Mouse (Mus musculus): Measurements from ENCODE around the gene Rpl29.

Gene Rpl29

DNA sequence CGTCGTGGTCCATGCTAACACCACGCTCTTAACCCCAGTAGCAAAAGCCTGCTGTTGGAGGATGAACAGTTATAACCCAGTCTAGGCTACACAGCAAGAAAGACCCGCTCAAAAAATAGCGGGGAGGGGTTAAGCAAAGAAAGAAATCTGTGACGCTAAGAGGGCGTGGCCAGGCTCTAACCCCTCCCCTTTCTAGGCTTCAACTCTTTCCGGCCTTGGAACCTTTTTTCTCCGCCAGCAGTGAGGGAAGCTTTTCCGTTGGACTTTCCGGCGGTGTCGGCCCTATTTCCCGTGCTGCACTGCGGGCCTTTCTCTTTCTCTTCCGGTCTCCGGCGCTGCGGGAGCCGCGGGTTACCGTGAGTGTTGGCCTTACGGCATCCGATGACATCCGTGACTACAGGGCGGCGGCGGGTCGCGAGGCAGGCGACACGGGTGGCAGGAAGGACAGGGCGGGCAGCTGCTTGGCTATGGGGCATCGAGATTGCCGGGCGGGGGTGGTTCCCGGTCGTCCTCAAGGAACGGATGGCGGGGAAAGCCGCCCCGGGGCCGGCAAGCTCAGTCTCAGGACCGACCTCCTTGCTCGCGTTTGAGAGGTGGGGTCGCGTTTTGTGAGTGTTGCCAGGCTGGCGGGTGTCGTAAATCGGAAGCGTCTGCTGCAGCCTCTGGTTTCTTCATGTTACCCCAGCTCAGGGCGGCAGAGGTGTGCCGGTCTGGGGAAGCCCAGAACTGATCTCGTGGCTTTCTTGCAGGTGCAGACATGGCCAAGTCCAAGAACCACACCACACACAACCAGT, at the start of gene Rpl29:
Gene Rpl29 (plus strand): TSS at position 234 of the 794 bp plus-strand sequence.
- DNase-seq (ENCODE audit: low read depth): peak; percentile 99

DNA sequence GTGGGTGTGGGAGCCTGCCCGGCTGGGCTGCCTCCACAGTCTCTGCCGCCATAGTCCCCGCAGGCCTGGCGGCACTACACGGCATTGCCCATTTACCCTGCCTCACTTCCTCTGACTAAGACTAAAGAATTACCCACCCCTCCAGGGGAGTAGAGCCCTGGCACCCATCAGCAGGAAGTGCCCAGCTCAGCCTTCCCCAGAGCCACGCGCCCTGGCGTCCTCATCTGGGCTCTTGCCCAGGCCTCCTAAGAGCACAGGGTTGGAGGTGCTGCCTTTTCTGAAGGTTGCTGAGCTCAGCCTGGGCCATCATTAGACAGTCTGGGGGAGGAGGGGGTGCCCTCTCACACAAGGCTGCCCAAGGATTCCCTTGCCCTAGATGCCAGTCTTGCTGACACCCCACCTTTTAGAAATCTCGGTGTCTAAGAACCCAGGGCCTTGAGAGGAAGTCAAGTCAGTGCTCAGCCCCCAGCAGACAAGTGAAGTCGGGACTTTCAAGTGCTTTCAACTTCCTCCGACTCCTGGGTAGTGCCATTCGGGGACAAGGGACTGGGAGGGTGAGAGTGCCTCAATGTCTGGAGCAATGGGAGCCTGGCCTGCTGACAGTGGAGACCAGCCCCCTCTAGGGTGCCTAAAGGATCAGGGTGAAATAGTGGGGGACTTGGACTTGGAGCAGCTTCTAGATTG, 42.9 kb upstream of the Rpl29 start:
- peak; percentile 78 for DNase-seq (ENCODE audit: low read depth)

DNA sequence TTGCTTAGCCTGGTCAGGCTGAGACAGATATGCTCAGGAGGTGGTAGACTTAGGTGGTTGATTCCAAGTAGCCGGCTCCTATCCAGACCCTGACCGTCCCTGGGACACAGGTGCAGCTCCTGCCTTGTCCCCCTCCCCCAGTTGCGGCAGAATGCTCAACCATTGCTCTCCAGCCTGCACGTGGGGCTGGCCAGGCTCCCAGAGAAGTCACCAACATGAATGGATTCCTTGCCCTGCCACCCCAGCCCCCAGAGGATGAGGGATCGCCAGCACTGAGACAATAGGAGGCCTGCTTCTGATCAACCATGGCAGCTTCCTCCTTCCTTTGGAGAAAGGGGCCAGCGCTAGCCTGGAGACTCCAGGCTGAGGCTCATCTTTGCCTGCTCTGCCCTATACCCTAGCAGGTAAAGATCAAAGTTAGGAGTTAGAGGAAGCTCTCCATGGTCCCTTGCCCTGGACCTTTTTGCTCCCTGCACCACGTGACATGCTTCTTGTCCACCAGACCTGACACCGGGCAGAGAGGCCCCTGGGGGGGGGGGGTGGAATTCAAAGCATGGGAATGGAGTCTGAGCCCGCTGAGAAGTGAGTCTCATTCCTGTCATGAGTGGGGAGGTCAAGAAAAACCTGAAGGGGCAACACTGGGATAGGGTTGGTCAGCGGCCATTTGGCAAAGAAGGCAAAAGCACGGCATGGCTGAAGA, 36.3 kb upstream of the Rpl29 start:
- DNase-seq (ENCODE audit: low read depth): no peak

DNA sequence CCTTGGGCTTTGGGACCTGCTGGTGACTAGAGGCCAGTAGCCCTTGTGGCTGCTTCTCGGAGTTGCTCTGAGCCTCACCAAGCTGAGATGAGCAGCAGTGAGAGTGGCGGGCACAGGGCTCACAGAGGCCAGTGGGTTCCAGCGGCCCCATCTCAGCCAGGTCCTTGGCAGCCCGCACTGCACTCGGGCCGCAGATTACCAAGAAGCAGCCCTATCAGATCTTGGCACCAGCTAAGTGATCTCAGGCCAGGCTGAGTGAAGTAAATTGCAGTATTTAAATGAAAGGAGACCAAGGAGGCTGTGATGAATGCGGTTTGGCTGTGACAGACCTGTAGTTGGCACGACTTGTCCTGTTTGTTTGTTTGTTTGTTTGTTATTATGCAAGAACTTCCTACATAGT, 35.7 kb upstream of the Rpl29 start:
- no peak for DNase-seq (ENCODE audit: low read depth)

DNA sequence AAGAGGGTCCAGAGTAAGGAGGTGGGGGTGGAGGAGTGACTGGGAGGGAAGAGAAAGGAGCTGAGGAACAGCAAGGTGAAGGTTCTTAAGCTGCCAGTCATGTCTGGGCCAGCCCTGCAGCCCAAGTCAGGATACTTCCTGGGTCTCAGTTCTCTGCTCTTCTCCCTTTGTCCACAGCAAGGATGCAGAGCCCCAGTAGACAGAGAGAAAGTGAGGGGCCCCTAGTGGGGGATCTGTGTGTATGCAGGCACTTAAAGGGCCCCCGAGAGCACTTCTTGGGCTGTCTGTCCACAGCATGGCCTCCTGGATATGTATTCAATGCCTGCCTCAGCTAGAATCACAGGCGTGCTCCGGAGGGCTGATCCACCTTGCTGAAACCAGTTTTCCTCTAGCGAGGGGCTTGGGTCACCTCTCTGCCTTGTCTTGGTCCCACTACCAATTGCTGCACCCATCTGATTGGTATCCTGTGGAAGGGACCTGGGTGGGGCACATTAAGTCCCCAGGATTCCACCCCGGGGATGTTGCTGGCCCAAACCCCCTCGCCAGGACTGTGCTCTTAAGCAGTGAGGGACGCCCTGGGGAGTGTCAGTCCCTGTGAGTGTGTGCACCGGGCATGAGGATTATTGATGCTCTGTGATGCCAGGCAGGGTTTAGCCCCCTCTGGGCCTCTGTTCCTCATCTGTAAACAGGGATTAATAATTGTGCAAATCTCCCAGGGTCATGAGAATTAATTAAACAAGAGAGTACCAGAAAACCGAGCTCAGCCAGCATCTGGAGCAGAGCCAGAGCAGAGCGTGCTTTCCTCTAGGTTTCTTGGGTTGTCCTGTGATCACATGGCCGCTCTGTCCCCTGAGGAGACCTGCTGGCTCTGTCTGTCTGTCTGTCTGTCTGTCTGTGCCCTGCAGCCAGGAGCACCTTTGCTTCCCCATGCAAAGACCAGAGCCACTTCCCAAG, 34.3 kb upstream of the Rpl29 start:
- DNase-seq (ENCODE audit: low read depth): peak; percentile 63

DNA sequence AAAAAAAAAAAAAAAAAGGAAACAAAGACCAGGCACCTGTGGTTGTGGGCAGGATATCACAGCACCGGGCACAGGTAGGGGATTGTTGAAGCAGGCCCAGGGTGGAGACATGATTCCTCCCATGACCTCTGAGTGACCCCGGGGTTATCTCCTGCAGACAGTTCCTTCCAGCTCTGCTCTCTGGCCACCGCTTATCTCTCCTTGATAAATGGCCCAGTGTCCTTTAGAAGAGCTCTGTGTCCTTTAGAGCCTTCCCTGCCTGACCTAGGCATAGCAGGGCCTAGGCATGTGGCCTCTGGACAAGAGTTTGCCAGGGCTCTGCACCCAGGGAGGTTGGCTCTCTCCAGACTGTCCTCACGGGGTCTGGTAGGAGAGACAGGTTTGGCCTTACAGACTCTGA, 31.5 kb upstream of the Rpl29 start:
- no peak for DNase-seq (ENCODE audit: low read depth)

DNA sequence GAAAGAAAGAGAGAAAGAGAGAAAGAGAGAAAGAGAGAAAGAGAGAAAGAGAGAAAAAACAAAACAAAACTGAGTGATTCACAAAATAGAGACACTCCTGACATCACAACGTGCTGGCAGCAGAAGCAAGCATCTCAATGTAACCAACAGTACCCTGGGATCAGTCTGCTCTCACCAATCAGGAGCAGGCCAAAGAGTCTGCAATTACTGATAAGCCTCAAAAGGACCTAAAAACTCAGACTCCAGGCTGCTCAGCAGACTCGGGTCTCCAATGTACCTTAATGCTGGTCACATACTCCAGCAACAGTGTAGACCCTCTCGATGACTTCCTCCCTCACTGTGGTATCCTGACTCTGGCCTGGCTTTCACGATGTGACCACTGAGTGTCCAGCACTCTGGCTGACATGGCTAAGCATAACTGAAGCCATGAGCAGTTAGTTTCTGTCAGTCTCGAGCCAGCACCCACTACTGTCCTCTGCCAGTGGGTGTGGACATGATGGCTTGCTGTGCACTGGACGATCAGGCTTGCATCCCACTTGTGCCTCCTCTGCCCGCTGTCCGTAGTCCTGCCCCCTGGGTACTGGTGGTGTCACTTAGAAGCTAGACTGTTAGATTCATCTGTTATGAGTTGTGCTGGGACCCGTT, 30.5 kb upstream of the Rpl29 start:
- DNase-seq (ENCODE audit: low read depth): no peak

DNA sequence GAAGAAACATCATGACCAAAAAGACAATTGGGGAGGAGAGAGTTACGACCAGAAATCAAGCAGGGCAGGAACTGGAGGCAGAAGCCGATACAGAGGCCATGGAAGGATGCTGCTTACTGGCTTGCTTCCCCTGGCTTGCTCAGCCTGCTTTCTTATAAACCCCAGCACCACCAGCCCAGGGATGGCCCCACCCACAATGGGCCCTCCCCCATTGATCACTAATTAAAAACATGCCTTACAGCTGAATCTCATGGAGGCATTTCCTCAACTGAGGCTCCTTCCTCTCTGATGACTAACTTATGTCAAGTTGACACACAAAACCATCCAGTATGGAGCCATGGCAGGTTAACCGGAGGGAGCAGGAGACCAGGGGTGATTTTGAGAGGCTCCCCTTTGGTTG, 29.4 kb upstream of the Rpl29 start:
- DNase-seq (ENCODE audit: low read depth): no peak

DNA sequence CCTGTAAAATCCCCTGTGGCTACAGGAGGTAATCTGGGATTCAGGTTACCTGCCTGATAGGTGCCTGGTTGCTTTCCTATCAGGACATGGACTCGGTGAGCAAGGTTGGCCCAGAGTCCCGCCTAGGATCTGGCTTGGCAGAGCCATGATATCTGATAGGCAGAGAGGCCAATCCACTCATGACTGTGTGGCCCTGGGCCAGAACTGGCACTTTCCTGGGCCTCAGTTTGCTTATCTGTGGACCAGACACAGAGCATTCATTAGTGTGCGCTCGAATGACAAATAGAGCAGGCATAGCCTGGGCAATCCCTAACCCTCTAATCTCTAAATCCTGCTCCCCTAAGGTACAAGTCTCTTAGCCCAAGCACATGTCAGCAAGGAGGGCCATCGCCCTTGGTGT, 27.1 kb upstream of the Rpl29 start:
- DNase-seq (ENCODE audit: low read depth): no peak

DNA sequence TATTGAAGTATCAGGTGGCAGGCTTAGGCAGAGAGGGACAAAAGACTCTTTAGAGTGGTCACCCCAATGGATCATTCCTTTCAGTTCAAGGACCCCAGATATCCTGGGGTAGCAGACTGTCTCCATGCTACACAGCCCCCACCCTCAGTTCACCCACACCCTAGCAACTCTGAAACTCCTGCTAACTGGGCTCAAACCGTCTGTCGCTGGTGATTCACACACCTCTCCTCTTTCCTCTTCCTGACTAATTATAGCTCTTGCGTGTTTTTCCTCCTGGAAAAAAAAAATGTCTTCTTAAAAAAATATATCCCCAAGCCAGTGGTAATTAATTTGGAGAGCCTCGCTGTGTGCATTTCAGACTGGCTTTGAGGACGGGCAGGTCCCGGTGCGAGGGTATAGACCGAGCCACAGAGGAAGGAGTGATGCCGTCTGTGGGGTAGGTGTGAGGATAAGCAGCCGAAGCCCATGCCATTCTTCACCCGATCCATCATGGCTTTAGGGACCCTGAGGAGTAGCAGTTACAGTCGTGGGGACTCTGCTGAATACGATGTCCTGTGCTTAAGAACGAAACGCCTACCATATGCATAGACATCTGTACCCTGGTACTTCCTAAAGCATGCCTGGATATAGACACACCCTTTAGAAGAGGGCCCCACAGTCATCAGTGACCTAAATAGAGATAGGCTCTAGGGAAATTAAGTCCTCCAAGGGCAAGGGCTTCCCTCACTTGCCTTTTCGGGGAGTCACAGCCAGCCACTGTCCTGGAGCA, 26.5 kb upstream of the Rpl29 start:
- no peak for DNase-seq (ENCODE audit: low read depth)

DNA sequence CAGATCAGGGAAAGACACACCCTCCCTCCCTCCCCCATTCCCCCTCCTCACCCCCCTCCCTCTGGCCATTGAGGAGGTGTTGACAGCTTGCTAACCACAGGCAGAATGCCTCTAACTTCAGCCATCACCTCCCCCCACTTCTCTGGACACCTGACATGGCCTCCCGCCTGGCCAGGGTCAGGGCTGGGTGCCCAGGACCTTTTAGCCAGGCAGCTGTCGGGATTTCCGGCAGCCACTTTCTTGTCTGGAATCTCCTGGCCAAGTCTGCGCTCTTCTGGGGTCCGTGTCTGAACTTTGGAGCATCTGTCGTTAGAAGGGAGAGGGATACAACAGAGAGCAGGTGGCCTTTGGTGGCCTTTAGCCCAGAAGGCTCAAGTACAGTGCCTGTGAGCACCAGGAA, 24.0 kb upstream of the Rpl29 start:
- no peak for DNase-seq (ENCODE audit: low read depth)

DNA sequence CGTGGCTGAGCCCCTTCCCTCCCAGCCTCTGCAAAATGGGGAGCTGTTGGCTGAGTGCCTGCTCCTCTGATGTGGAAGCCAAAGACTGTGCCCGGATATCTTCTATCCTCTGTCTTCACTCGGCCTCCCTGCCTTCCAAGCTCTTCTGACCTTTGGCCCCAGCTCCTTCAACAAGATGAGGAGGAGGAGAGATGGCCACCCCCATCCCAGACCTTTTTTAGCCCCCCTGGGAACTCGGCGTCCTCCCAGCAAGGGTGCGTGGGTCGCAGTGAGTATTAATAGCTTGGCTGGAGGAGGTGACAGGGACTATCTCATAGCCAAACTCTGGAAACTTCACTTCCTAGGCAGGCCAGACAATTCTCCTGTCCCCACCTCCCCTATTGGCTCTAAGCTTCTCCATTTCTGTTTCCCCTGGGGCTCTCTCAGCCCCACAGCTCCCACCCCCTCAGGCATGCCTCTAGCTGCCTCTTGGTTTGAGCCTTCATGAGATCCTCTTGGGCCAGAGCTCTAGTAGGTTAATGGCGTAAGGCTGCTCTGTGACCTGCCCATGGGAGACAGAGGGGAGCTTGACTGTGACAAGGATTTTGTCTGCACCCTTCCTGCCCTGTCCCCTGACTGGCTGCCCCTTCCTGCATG, 22.7 kb upstream of the Rpl29 start:
- no peak for DNase-seq (ENCODE audit: low read depth)

DNA sequence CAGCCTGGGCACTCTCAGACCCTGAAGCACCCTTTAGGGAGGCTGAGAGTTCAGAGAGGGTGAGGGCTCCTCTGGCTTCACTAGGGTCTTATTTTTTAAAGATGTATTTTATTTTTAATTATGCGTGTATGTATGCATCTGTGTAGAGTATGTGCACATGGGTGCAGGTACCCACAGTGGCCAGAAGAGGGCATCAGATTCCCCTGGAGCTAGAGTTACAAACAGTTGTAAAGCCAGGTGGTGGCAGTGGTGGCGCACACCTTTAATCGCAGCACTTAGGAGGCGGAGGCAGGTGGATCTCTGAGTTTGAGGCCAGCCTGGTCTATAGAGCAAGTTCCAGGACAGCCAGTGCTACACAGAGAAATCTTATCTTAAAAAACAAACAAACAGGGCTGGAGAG, 20.2 kb upstream of the Rpl29 start:
- DNase-seq (ENCODE audit: low read depth): peak; percentile 32

DNA sequence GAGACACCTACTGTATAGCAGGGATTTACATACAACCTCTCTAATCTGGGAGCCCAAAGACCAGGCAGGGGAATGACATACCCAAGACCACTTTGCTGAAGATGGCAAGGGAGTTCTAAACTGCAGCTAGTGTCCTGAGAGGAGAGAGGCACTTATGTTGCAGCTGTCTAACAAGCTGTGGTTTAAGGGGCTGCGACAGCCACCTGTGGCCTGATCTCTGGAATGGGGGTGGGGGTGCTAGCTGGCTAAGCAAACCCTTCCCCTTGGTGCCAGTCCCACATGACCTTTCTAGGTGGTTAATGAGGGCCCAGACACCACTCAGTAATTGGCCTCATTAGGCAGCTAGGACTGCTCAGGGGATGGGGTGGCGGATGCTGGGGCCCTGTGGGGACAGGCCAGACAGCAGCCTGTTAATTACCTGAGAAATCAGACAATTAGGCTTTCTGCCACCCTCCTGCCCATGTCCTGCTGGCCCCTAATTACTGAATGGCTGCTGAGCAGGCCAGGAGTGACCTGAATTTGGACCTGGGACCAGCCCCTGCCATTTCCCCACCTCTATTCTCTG, 19.1 kb upstream of the Rpl29 start:
- no peak for DNase-seq (ENCODE audit: low read depth)

DNA sequence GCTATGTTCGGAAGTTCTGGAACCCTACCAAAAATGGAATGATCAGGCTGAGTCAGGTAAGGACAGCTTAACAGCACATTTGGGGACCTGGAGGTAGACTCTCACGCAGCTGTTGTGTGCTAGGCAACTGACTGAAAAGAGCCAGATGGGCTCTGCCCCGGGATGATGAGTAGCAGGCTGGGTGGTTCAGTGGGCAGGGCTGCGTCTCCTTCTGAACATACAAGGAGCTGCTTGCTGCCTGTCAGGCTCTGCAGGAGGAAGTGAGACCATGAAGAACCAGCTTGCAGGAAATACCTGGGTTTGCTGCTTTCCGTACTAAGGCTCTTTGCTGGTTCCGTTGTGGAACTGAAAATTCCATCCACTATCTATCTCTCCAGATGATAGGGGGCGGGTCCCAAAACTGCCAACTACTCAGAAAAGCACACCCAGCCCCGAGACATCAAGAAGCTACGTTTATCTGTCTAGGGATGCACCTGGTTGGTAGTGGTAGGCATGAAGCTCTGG, 18.1 kb upstream of the Rpl29 start:
- DNase-seq (ENCODE audit: low read depth): peak; percentile 43

DNA sequence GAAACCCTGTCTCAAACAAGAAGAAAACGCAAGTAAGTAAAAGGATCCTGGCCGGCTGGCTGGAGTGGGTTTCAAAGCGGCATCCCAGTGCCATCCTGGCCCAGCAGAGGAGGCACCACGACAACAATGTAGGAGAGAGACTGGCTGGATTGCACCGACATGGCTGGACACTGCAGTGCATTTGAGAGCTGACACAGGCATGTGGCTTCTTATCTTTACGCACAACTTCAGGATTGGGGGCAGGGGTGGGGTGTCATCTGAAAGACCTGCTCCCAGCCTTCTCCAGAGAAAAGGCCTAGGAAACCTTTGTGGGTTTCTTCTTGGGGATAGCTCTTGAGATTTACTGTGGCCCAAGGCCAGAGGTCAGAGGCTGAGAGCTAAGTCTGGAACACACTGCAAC, 17.5 kb upstream of the Rpl29 start:
- no peak for DNase-seq (ENCODE audit: low read depth)

DNA sequence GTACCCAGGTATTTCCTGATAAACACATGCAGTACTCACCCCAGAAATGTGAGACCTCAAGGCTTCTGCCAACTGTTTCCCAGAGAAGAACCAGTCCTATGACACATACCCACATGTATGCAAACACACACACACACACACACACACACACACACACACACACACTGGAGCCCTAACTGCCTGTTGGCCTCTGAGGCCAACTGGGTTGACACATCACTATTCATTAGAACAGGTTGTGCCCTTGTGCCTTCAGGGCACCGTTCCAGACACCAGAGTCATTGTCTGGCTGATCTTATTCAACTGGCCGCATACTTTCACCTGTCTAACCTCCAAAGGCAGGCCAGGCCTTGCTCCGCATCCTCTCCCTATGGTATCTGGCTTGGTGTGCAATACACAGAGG, 17.0 kb upstream of the Rpl29 start:
- no peak for DNase-seq (ENCODE audit: low read depth)

DNA sequence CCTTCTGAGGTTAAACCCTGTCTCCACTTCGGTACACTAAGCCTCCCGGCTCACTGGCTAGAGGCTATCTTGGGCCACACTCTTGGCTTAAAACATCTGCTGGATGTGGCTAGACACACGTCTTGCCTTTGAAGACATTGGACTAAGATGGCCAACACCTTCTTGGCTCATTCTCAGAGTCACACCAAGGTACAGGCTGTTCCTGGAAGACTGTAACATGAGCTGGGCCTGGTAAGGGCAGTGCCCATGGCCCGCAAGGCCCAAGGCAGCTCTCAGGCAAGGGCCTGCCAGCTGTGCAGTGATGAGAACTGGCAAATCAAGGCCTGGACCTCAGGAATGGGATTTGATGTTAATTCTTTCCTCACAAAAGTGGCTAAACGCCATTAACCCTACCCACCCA, 15.6 kb upstream of the Rpl29 start:
- DNase-seq (ENCODE audit: low read depth): no peak

DNA sequence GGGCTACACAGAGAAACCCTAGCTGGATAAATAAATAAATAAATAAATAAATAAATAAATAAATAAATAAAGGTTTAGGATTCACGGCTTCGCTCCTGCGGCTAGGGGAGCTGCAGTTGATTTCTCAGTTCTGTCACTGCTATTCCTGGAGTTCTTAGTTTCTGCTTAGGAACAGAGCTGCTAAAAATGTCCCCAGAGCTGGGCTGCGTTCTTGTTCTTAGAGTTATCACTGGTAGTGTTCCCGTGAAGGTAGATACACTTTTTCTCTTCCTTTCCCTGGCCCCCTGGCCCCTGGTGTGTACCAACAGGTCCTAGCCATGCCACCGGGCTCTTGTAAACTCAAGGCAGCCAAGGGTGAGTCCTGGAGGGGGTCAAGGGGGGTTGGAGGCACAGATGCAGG, 12.4 kb upstream of the Rpl29 start:
- no peak for DNase-seq (ENCODE audit: low read depth)
